Mouse (Mus musculus): ENCODE results near the gene Fbxl13.

The Fbxl13 gene

GRCm38 (mm10) chr5:21482446-21483222, 162.8 kb downstream of the Fbxl13 start:
- DNase-seq, result no peak

- DNase-seq, result no peak
These were observed 163.9 kb downstream of the Fbxl13 start for GRCm38 (mm10) chr5:21481521-21481920.

DNA sequence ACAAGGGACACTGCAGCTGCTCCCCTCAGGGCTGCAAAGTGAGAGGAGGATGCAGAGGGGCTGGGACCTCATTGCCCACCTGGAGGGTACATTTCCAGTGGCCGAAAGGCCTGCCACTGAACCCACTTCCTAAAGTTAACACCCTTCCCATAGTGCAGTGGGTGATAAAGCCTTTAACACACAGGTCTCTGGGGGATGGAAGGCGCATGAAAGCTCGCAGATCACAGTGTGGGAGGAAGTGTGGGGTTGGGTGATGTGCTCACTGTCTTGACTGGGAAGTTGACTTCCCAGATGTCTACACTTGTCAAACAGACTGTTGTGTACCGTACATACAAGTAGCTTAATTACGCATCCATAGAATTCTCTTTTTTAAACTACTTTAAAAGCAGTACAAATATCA, 165.7 kb downstream of the Fbxl13 start:
- no peak for DNase-seq

- DNase-seq, result no peak
These were observed 167.0 kb downstream of the Fbxl13 start for GRCm38 (mm10) chr5:21478428-21478827.

DNA sequence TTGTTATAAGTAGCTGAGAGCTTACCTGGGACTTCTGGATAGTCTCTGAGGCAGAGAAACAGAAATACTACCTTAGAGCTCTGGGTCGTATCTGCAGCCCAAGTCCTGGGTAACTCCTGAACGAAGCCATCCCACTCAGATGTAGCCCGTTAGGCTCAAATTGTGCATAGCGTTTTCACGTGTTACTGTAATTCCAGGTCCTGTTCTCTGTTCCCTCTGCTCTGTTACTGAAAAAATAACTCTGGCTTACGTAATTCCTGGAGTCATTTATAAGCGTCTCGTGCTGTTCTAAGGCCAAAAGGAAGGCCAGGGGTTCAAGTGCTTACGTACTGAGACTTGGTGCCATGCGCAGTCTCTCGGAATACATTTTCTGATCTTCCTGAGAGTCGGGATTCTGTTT, 177.3 kb downstream of the Fbxl13 start:
- no peak for DNase-seq

DNA sequence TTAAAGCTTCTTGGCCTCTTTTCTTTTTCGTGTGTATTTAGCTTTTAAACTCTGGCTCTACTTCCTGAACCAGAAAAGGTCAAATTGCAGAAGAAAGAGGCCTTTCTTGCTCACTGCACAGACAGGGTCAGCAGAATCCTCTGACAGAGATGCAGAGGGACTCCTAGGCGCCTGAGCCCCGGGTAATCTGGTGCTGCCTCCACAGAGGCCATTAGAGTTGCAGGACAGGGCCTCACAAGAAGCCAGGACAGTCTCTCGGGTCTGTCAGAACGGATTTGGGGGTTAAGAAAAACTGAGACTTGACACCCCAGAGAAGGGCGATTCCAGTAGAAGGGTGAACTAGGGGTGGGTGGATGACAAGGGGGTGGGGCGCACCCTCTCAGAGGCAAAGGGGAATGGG, 178.0 kb downstream of the Fbxl13 start:
- DNase-seq, result no peak

DNA sequence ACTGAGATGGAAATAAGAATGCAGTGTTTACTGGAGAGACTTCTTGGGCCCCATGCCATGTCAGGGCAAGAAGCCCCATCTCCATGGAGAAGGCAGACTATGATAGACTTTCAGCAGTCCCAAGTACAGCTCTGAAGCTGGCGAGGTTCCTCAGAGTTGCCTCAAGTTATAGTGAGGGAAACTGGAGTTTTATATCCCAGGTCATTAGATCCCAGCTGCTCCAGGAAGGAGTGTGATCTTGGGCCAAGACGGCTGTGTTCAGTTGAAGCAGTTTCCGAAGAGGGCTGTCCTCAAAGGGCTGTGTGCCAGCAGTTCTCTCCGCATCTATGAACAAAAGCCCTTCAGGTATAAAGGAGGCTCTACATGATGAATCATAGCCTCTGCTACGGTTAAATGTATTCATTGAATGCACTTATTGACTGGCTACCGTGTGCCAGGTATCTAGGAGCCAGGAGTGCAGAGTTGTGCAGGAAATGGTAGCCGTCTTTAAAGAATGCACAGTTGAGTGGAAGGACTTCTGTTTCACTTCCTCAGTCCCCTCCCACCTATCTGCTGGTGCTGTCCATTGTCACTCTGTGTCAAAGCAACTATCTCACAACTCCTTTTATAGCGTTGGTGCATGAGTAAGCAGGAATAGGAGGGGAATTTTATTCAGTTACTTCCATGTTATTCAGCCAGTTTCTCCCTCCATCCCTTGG, 204.5 kb downstream of the Fbxl13 start:
- no peak for DNase-seq

DNA sequence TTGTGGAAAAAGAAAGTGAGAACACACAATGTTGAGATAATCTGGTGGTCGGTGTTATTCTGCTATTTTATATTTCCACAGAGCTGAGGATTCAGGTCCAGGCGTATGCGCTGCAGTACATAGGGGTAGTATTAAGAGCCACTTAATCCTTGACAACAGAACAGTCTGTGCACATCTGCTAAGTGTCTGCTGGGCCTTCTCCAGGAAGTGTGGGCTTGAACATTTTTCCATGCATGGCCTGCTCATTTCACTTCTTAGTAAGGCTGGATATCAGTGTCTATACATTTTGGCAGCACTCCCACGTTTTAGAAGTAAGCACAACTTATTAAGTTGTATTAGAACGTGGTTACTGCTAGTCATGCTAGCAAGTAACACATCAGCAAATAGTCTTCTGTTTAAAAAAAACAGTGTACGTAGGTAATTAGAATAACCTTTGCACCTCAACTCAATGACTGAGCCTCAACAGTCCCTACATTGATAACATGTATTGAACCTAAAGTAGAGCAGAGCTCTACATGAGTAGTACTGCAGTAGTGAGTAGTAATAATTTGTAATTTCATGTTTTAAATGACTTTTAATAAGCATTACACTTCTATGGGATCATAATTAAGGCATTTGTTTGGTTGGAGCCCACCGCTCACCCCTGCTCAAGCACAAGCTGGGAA, 205.9 kb downstream of the Fbxl13 start:
- no peak for DNase-seq

DNA sequence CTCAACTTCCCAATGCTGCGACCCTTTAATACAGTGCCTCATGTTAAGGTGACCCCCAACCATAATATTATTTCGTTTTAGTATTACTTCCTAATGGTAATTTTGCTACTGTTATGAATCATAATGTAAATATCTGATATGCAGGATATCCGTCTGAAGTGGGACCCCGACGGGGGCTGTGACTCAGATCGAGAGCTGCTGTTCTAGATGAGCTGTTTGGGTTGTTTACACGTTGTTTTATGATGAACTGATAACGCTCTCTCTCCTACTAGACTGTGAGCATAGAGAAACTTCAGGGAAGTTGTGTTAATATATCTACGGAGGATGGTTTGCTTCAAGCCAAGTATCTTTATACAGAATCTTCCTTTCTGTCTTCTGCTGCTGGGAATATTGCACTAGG, 207.0 kb downstream of the Fbxl13 start:
- no peak for DNase-seq

DNA sequence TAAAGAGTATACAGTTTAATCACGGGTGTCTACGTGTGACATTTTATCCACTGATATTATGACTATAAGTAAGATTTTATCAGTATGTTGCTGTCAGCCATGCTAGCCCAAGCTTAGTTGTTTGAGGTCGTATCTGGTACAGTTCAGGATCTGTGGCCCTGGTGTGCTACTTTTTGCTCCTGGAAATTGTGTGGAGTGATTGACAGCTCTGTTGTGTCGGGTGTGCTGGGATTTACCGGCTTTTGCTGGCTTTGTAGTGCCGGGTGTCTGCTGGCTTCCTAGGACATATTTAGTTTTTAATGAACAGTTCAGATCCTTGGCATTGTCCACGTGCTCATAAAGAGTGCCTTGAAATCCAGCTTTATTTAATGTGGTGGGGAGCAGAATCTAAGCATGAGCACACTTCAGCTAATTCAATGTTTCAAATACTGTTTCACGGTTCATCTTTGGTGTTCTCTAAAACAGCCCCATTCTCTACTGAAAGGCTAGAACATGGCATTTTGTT, 208.9 kb downstream of the Fbxl13 start:
- DNase-seq, result no peak

DNA sequence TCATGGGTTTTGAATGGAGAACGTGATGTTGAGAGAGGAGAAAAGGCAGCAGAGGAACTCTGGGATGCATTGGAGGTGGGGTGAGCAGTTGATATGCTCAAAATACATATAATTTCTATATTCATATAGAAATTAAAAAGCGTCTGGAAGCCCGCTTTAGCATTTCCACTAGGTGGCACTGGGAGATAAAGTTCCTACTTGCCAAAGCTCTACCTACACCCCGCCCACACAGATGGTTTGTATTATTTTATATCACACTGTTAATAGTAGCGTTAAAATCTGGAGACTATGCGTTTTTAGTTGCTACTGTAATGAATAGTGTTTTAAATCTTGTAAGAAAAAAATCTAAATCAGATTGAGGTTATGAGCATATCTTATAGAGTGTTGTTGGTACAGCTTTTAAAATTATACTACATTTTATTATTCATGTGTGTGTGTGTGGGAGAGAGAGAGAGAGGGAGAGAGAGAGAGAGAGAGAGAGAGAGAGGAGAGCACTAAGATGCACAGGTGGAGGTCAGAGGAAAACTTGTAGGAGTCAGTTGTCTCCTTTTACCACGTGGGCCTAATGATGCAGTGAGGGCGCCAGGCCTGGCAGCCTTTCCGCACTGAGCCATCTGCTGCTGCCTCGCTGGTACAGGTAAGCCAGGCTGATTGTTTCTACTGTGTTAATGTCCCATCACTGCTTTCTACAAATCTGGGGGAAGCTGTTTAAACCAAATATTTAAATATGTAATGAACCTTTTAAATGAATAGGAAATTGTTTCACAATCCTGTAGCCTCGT, 211.1 kb downstream of the Fbxl13 start:
- DNase-seq, result no peak
